Mouse (Mus musculus): ENCODE results near the gene Usf1. TPM values are rescaled to one million over a fixed set of nuclear protein-coding genes. Genes with fewer than 3 reads are reported as not detected.

The Usf1 gene
- 86.9 TPM for polyA plus RNA-seq (2014; fragmentation: Illumina TruSeq; extraction: RNeasy Lipid Tissue Mini Kit (QIAGEN cat#74804); ENCODE audit: insufficient read depth, low read depth, low replicate concordance)

DNA sequence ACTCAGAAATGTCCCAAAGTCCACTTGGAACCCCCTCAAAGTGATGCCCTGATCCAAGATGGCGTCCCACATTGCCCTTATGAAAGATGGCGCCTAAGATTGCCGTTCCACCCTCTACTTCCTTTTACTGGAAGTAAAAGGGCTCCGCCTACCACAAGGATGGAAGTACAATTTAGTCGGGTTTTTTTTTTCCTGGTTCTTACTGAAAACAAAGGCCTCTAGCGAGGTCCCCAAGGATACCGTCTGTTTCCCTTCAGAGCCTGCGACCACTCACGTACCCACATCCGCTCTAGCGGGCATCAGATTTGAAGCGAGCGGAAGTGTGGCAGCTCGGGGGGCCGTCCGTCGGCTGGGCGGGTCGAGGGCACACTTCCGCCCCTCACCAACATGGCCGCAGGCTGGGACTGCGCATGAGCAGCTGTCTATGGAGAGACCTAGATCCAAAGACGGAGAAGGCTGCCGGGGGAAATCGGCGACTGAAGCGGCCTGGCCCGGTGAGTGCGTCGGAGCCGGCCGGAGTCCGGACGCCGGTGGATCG is at the start of gene Usf1:
Gene Usf1 (plus strand): TSS at position 367 of the 538 bp plus-strand sequence.

DNA sequence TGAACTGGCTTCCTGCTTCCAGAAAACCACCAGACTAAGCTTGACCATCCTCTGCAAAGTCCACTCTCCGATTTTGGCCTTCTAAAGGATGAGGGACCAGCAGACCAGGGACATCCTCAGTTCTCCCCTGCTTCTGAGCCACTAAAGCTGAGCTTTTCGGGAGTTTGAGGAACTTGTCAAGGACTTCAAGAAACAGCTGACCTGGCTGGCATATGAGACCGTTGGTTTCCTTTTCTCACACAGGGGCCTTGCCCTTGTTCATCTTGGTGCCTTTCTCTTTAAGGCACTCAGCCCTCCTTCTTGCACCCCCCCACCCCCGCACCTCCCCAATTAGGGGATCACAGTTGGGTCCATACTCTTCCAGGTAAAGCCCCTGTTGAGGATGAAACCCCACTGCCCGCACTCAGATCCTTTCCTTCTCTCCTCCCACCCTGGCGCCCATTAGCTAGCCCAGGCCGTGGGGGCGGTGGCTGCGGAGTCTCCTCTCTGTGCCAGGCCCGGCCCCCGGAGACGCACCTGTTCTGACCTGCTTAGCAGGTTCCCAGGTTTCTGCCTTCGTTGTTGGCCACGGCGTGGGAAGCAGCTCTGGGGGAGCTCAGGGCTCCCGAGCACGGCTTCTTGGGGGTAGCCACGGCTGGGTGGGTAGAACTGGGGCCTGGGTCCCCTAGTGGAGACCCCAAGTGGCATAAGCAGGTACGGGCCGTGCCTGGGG is 41.1 kb upstream of the Usf1 start, which contains the start of gene Nectin4:
Gene Nectin4 (plus strand): TSS at position 255 of the 712 bp plus-strand sequence.

DNA sequence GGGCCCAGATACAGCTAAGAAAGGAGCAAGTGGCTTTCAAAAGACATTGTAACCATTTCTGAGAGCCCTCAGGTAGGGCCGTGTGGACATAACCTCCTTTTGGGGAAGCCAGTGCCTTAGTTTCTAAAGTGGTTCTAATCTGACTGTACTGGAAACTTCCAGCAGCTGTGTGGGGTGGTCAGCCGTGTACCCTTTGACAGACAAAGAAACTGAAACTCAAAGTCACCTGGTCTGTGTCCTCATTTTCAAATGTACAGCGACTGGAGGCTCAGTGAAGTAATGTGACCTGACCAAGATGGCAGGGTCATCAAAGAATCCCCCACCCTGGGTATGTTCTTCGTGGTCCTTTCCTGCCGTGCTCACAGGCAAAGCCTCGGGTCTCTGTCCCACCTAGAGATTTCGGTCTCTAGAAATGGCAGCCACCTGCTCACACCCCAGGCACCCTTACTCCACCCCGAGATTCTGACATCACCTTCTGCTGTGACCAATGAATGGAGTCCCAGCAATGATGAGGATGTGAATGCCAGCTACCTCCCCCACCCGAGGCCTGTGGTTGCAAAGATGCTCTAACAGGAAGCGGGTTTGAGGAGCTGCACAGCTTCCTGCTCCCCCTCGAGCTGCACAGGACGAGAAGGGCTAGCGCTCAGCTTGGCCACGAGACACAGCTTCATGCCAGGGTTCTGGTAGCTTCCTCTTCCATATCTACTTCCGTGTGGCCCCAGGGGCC is 22.6 kb upstream of the Usf1 start, which contains the start of gene Arhgap30:
Gene Arhgap30 (plus strand): TSS at position 579 of the 727 bp plus-strand sequence.

DNA sequence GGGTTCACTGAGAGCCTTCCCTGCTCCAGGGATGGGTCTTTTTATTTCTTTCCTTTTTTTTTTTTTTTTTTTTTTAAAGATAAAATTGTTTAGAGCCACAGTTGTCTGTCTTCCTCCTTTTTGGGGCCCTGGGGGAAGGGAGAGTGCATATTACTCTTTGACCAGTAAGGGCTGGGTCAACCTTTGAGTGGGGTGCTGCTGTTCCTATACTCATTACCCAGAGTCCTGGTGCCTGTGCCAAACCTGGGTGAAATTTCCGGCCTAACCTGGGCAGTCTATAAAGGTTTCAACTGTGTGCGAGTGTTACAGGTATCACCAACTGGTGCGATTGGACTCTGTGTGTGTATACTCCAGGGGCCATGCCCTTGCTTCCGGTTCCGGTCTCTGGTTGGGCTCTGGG is 7.5 kb downstream of the Usf1 start, which contains the start of gene Tstd1:
Gene Tstd1 (plus strand): TSS at position 213 of the 400 bp plus-strand sequence.

DNA sequence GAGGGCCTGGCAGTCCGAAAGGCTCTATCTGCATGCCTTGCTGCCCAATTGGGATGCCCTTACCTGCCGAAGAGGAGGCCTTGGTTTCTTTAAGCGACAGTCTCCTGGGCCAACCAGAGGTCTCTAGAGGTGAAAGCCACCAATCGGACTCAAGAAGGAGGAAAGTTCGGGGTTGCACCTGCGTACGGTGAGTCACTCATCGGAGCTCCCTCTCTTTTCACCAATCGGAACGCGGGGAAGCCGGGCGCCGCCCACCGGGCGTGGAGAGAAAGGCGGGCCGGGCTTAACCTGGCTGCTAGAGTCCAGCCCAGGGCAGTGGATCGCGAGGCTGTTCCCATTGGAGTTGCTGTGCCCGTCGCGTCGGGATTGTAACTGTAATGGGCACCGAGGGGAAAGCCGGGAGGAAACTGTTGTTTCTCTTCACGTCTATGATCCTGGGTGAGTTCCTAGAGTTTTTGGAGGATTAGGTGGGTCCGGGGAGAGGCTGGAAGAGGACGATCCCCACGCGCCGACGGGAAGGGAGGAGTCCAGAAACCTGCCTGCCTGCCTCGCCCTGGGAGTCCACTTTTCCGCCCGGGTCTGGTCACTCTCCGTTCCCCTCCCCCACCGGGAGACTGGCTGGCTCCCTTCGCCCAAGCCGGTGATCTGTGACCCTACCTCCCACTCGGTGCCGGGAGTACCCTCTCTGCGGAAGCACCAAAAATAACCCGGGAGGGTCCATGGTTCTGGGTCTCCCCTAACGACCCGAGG is 26.3 kb downstream of the Usf1 start, which contains the start of gene F11r:
Gene F11r (plus strand): TSS at position 272 of the 750 bp plus-strand sequence.

Other genes with a start within 250 kb of the Usf1 start
- 93.6 TPM for gene Pcp4l1, start 215.0 kb upstream of the Usf1 start, polyA plus RNA-seq (2014; fragmentation: Illumina TruSeq; extraction: RNeasy Lipid Tissue Mini Kit (QIAGEN cat#74804); ENCODE audit: insufficient read depth, low read depth, low replicate concordance)
- gene Nr1i3, start 197.3 kb upstream of the Usf1 start, polyA plus RNA-seq (2014; fragmentation: Illumina TruSeq; extraction: RNeasy Lipid Tissue Mini Kit (QIAGEN cat#74804); ENCODE audit: insufficient read depth, low read depth, low replicate concordance) = 0.08 TPM
- gene Tomm40l, start 188.8 kb upstream of the Usf1 start, polyA plus RNA-seq (2014; fragmentation: Illumina TruSeq; extraction: RNeasy Lipid Tissue Mini Kit (QIAGEN cat#74804); ENCODE audit: insufficient read depth, low read depth, low replicate concordance) = 41.1 TPM
- 2.2 TPM for gene Apoa2, start 186.3 kb upstream of the Usf1 start, polyA plus RNA-seq (2014; fragmentation: Illumina TruSeq; extraction: RNeasy Lipid Tissue Mini Kit (QIAGEN cat#74804); ENCODE audit: insufficient read depth, low read depth, low replicate concordance)
- gene Fcer1g, start 176.9 kb upstream of the Usf1 start, polyA plus RNA-seq (2014; fragmentation: Illumina TruSeq; extraction: RNeasy Lipid Tissue Mini Kit (QIAGEN cat#74804); ENCODE audit: insufficient read depth, low read depth, low replicate concordance) = 156 TPM
- 0.31 TPM for gene Adamts4, start 160.9 kb upstream of the Usf1 start, polyA plus RNA-seq (2014; fragmentation: Illumina TruSeq; extraction: RNeasy Lipid Tissue Mini Kit (QIAGEN cat#74804); ENCODE audit: insufficient read depth, low read depth, low replicate concordance)
- 133 TPM for gene Ndufs2, start 159.9 kb upstream of the Usf1 start, polyA plus RNA-seq (2014; fragmentation: Illumina TruSeq; extraction: RNeasy Lipid Tissue Mini Kit (QIAGEN cat#74804); ENCODE audit: insufficient read depth, low read depth, low replicate concordance)
- gene B4galt3, start 141.0 kb upstream of the Usf1 start, polyA plus RNA-seq (2014; fragmentation: Illumina TruSeq; extraction: RNeasy Lipid Tissue Mini Kit (QIAGEN cat#74804); ENCODE audit: insufficient read depth, low read depth, low replicate concordance) = 23.0 TPM
- 20.3 TPM for gene Ppox, start 130.1 kb upstream of the Usf1 start, polyA plus RNA-seq (2014; fragmentation: Illumina TruSeq; extraction: RNeasy Lipid Tissue Mini Kit (QIAGEN cat#74804); ENCODE audit: insufficient read depth, low read depth, low replicate concordance)
- gene Usp21, start 123.3 kb upstream of the Usf1 start, polyA plus RNA-seq (2014; fragmentation: Illumina TruSeq; extraction: RNeasy Lipid Tissue Mini Kit (QIAGEN cat#74804); ENCODE audit: insufficient read depth, low read depth, low replicate concordance) = 24.7 TPM
- 102 TPM for gene Ufc1, start 116.3 kb upstream of the Usf1 start, polyA plus RNA-seq (2014; fragmentation: Illumina TruSeq; extraction: RNeasy Lipid Tissue Mini Kit (QIAGEN cat#74804); ENCODE audit: insufficient read depth, low read depth, low replicate concordance)
- gene Dedd, start 82.2 kb upstream of the Usf1 start, polyA plus RNA-seq (2014; fragmentation: Illumina TruSeq; extraction: RNeasy Lipid Tissue Mini Kit (QIAGEN cat#74804); ENCODE audit: insufficient read depth, low read depth, low replicate concordance) = 26.5 TPM
- 33.3 TPM for gene Nit1, start 65.7 kb upstream of the Usf1 start, polyA plus RNA-seq (2014; fragmentation: Illumina TruSeq; extraction: RNeasy Lipid Tissue Mini Kit (QIAGEN cat#74804); ENCODE audit: insufficient read depth, low read depth, low replicate concordance)
- 79.6 TPM for gene Pfdn2, start 65.6 kb upstream of the Usf1 start, polyA plus RNA-seq (2014; fragmentation: Illumina TruSeq; extraction: RNeasy Lipid Tissue Mini Kit (QIAGEN cat#74804); ENCODE audit: insufficient read depth, low read depth, low replicate concordance)
- 1.1 TPM for gene Klhdc9, start 50.5 kb upstream of the Usf1 start, polyA plus RNA-seq (2014; fragmentation: Illumina TruSeq; extraction: RNeasy Lipid Tissue Mini Kit (QIAGEN cat#74804); ENCODE audit: insufficient read depth, low read depth, low replicate concordance)
- gene Nectin4, start 41.2 kb upstream of the Usf1 start, polyA plus RNA-seq (2014; fragmentation: Illumina TruSeq; extraction: RNeasy Lipid Tissue Mini Kit (QIAGEN cat#74804); ENCODE audit: insufficient read depth, low read depth, low replicate concordance) = 6.3 TPM
- 9.8 TPM for gene Arhgap30, start 22.4 kb upstream of the Usf1 start, polyA plus RNA-seq (2014; fragmentation: Illumina TruSeq; extraction: RNeasy Lipid Tissue Mini Kit (QIAGEN cat#74804); ENCODE audit: insufficient read depth, low read depth, low replicate concordance)
- 19.4 TPM for gene Tstd1, start 7.6 kb downstream of the Usf1 start, polyA plus RNA-seq (2014; fragmentation: Illumina TruSeq; extraction: RNeasy Lipid Tissue Mini Kit (QIAGEN cat#74804); ENCODE audit: insufficient read depth, low read depth, low replicate concordance)
- gene F11r, start 26.2 kb downstream of the Usf1 start, polyA plus RNA-seq (2014; fragmentation: Illumina TruSeq; extraction: RNeasy Lipid Tissue Mini Kit (QIAGEN cat#74804); ENCODE audit: insufficient read depth, low read depth, low replicate concordance) = 120 TPM
- gene Alyref2, start 92.2 kb downstream of the Usf1 start, polyA plus RNA-seq (2014; fragmentation: Illumina TruSeq; extraction: RNeasy Lipid Tissue Mini Kit (QIAGEN cat#74804); ENCODE audit: insufficient read depth, low read depth, low replicate concordance) = 4.7 TPM
- gene Itln1, start 124.0 kb downstream of the Usf1 start, polyA plus RNA-seq (2014; fragmentation: Illumina TruSeq; extraction: RNeasy Lipid Tissue Mini Kit (QIAGEN cat#74804); ENCODE audit: insufficient read depth, low read depth, low replicate concordance) = not detected
- gene Cd244a, start 147.9 kb downstream of the Usf1 start, polyA plus RNA-seq (2014; fragmentation: Illumina TruSeq; extraction: RNeasy Lipid Tissue Mini Kit (QIAGEN cat#74804); ENCODE audit: insufficient read depth, low read depth, low replicate concordance) = 2.3 TPM
- gene Ly9, start 196.1 kb downstream of the Usf1 start, polyA plus RNA-seq (2014; fragmentation: Illumina TruSeq; extraction: RNeasy Lipid Tissue Mini Kit (QIAGEN cat#74804); ENCODE audit: insufficient read depth, low read depth, low replicate concordance) = 7.1 TPM
- gene Slamf7, start 241.7 kb downstream of the Usf1 start, polyA plus RNA-seq (2014; fragmentation: Illumina TruSeq; extraction: RNeasy Lipid Tissue Mini Kit (QIAGEN cat#74804); ENCODE audit: insufficient read depth, low read depth, low replicate concordance) = 3.2 TPM